Mouse (Mus musculus): ENCODE data around the gene Enpp3. TPM values are rescaled to one million over a fixed set of nuclear protein-coding genes. Genes with fewer than 3 reads are reported as not detected.
A peak's percentile ranks its signal among the peaks of the same experiment; 100 is the strongest.

Enpp3 gene
- polyA plus RNA-seq, 1 experiment from 2014 or later: 3.4 TPM

DNA sequence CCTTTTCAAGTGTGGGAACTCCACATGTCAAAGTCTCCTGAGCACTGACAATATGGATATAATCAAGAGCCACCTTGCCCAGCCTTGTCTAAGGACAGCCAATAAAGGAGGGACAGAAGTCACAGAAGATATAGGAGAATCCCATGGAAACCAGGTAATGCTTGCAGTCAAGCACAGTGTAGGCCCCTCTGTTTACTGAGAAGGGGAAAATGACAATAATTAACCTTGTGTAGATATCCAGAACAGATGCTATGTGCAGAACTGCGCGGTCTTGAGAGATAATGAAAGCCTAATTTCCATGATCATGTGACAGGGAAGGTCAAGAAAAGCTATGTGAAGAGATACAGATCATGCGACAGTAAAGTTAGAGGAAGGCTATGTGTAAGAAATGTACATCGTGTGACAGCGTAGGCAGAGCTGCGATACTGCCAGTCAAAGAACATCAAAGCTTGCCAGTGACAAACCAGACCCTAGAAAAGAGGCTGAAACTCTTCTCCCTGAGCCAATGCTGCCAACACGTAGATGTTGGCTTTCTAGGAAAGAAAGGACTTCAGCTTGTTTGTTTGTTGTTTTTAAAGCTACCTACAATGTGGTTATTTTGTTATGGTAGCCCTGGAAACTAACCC, 17.1 kb downstream of the Enpp3 start:
- no peaks in the 10 kb centered on the region for H3K4me1 ChIP-seq (ENCODE audit: control insufficient read depth, insufficient read depth, low read length)
- no peak overlapping the region for H3K27ac ChIP-seq (ENCODE audit: low read length)
- ATAC-seq: peak; percentile 72
- H3K27me3 ChIP-seq (ENCODE audit: control insufficient read depth, insufficient read depth, low read depth, low read length): no peaks in the 10 kb centered on the region; the same call in 1 of the 2 replicates
- H3K4me2 ChIP-seq (ENCODE audit: low read length): peak overlapping the region; percentile 32; the same call in 1 of the 2 replicates
- no peak overlapping the region for H3K9ac ChIP-seq (ENCODE audit: low read depth, low read length)
- no peaks in the 10 kb centered on the region for H3K9me3 ChIP-seq (replicated peaks; ENCODE audit: control insufficient read depth, low read length, poor library complexity, severe bottlenecking)
- WGBS: 78% methylated on average over 7 of the region's 7 CpGs
- H3K36me3 ChIP-seq (ENCODE audit: control insufficient read depth, insufficient read depth, low read length): no peaks in the 10 kb centered on the region
- H3K4me3 ChIP-seq (ENCODE audit: low read depth, low read length): no peak overlapping the region

DNA sequence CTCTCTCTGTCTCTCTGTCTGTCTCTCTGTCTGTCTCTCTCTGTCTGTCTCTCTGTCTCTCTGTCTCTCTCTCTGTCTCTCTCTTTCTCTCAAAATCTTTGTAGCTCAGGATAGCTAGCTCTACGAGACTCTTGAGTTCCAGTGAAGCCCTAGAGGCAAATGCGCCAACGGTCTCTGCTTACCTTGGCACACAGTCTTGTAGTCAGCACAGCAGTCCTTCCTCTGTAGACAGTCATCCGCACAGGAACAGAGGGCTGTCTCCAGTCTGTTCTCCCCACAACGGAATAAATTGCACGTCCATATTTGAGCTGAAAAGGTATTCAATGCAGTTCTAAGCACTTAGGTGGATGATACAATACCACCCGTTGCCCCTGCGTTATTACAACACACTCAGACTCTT, 18.0 kb downstream of the Enpp3 start:
- Histone ChIP-seq H3K9me3 (replicated peaks; ENCODE audit: control insufficient read depth, low read length, poor library complexity, severe bottlenecking) (no peaks in the 10 kb centered on the region), H3K9ac (ENCODE audit: low read depth, low read length) (no peak overlapping the region), H3K36me3 (ENCODE audit: control insufficient read depth, insufficient read depth, low read length) (no peaks in the 10 kb centered on the region), H3K4me3 (ENCODE audit: low read depth, low read length) (no peak overlapping the region), H3K4me1 (ENCODE audit: control insufficient read depth, insufficient read depth, low read length) (no peaks in the 10 kb centered on the region), H3K4me2 (ENCODE audit: low read length) (no peak overlapping the region), H3K27me3 (ENCODE audit: control insufficient read depth, insufficient read depth, low read depth, low read length) (no peaks in the 10 kb centered on the region; the same call in 1 of the 2 replicates), H3K27ac (ENCODE audit: low read length) (no peak overlapping the region)
- ATAC-seq: no peak
- WGBS: 79% methylated on average over 8 of the region's 8 CpGs

DNA sequence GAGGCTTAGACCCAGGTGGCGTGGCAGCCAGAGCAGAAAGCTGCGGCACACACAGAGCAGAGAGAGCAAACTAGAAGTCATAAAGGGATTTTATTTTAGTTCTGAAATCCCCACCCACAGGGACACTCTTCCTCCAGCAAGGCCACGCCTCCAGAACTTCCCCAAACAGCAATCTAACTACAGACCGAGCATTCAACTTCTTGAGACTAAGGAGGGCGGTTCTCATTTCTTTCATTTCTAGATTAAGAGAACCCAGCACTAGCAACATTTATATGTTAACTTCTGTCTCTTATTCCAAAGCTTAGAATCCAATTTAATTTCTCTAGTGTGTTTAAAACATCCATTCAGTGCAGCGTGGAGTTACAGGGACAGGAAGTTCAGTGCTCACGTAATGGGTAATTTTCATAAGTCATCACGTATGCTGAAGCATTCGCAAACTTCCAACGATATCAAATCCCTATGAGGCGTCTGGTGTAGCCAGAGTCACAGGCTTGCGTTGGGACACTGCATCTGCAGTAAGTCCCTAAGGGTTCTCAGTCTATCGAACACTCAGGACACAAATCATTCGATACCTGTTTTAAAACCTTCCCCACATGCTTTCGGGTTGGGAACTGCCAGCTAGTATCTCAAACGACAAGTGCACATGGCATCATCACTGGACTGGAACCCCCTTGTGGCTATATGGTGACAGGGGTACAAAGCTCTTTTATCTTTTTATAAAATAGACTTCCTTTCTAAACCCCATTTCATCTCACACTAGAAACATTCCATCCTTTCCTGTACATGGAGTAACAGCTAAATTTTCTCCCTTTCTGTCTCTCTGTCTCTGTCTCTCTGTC, 18.7 kb downstream of the Enpp3 start:
- 83% methylated on average over 16 of the region's 16 CpGs for WGBS
- no peak overlapping the region for H3K4me2 ChIP-seq (ENCODE audit: low read length)

DNA sequence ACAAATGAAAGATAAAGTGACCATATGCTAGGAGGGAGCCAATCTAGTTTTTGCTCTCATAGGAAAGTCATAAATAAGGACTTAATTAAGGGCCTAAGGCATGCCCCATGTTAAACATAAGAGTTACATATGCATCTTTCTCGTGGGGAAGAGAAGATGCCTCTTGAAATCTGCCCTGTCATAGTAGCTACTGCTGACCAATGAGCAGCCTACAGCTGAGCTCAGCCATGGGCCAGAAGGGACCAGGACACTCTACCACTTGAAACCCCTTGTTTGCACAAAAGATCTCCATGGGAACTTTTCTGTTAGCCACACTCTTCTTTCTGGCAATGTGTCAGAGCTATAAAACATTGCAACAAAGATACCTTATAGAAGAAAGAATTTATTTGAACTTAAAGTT, 19.4 kb downstream of the Enpp3 start:
- Histone ChIP-seq H3K9me3 (replicated peaks; ENCODE audit: control insufficient read depth, low read length, poor library complexity, severe bottlenecking) (no peaks in the 10 kb centered on the region), H3K4me3 (ENCODE audit: low read depth, low read length) (no peak overlapping the region), H3K27ac (ENCODE audit: low read length) (no peak overlapping the region), H3K9ac (ENCODE audit: low read depth, low read length) (no peak overlapping the region), H3K4me1 (ENCODE audit: control insufficient read depth, insufficient read depth, low read length) (no peaks in the 10 kb centered on the region), H3K27me3 (ENCODE audit: control insufficient read depth, insufficient read depth, low read depth, low read length) (no peaks in the 10 kb centered on the region; the same call in 1 of the 2 replicates), H3K36me3 (ENCODE audit: control insufficient read depth, insufficient read depth, low read length) (no peaks in the 10 kb centered on the region), H3K4me2 (ENCODE audit: low read length) (no peak overlapping the region)
- no peak for ATAC-seq
- 61% methylated on average over 1 of the region's 1 CpGs for WGBS

More for the DNA sequence above, 18.7 kb downstream of the Enpp3 start:
- no peaks in the 10 kb centered on the region; the same call in 1 of the 2 replicates for H3K27me3 ChIP-seq (ENCODE audit: control insufficient read depth, insufficient read depth, low read depth, low read length)
- H3K4me3 ChIP-seq (ENCODE audit: low read depth, low read length): no peak overlapping the region
- H3K27ac ChIP-seq (ENCODE audit: low read length): no peak overlapping the region
- ATAC-seq: no peak
- H3K9ac ChIP-seq (ENCODE audit: low read depth, low read length): no peak overlapping the region
- no peaks in the 10 kb centered on the region for H3K4me1 ChIP-seq (ENCODE audit: control insufficient read depth, insufficient read depth, low read length)
- no peaks in the 10 kb centered on the region for H3K9me3 ChIP-seq (replicated peaks; ENCODE audit: control insufficient read depth, low read length, poor library complexity, severe bottlenecking)
- no peaks in the 10 kb centered on the region for H3K36me3 ChIP-seq (ENCODE audit: control insufficient read depth, insufficient read depth, low read length)

DNA sequence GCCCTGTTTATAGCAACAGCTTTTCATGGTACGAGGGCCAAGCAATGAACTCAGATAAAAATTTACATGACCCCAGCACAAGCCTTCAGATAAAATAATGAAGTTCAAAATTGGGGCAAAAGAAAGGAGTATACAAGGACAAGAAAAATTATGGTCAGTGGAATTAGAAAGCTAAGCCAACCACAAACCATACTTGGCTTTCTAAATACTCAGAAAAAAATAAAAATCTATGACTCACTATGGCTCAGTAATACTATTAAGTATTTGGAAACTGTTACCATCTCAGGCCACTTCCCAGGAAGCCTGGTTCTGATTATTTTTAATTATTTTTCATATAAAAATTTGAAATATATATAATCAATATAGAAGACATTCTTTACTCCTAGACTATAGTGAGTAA, 19.8 kb downstream of the Enpp3 start:
- no peaks in the 10 kb centered on the region for H3K36me3 ChIP-seq (ENCODE audit: control insufficient read depth, insufficient read depth, low read length)

DNA sequence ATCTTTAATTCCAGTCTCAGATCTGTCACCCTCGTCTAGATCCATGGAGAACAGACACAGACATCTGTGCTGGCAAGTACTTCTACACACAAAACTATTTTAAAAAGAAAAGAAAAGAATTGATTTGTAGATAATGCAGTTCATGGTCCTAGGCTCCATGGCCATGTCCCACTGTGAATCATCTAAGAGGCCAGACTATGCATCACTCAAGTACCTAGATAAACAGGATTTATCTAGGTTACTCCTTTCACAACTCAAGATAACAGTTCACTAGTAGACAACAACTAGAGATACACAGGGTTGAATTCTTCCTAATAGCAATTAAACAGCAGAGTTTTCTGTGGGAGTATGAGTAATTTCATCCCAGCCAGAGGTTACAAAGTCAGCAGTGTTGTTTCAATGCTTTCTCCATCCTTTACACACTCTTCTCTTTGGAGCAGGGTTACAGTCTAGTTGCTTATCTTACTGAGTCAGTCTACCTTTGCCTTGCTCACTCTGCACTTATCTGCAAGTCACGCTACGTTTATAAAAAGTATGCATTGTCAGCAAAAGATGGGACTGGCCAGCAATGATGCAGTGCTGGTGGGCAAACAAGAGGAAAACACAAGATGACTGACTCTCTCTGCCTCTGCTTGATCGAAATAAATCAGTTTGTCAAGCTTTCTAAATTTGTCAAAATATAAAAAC, 20.5 kb downstream of the Enpp3 start:
- no peaks in the 10 kb centered on the region for H3K36me3 ChIP-seq (ENCODE audit: control insufficient read depth, insufficient read depth, low read length)
- no peaks in the 10 kb centered on the region; the same call in 1 of the 2 replicates for H3K27me3 ChIP-seq (ENCODE audit: control insufficient read depth, insufficient read depth, low read depth, low read length)
- H3K4me3 ChIP-seq (ENCODE audit: low read depth, low read length): no peak overlapping the region
- no peak for ATAC-seq
- H3K27ac ChIP-seq (ENCODE audit: low read length): no peak overlapping the region
- H3K9ac ChIP-seq (ENCODE audit: low read depth, low read length): no peak overlapping the region
- H3K4me1 ChIP-seq (ENCODE audit: control insufficient read depth, insufficient read depth, low read length): no peaks in the 10 kb centered on the region
- WGBS: 86% methylated on average over 4 of the region's 4 CpGs
- H3K9me3 ChIP-seq (replicated peaks; ENCODE audit: control insufficient read depth, low read length, poor library complexity, severe bottlenecking): no peaks in the 10 kb centered on the region
- no peak overlapping the region for H3K4me2 ChIP-seq (ENCODE audit: low read length)

More for the DNA sequence above, 19.8 kb downstream of the Enpp3 start:
- Histone ChIP-seq H3K9ac (ENCODE audit: low read depth, low read length) (no peak overlapping the region), H3K4me2 (ENCODE audit: low read length) (no peak overlapping the region), H3K27me3 (ENCODE audit: control insufficient read depth, insufficient read depth, low read depth, low read length) (no peaks in the 10 kb centered on the region; the same call in 1 of the 2 replicates), H3K27ac (ENCODE audit: low read length) (no peak overlapping the region), H3K4me1 (ENCODE audit: control insufficient read depth, insufficient read depth, low read length) (no peaks in the 10 kb centered on the region), H3K4me3 (ENCODE audit: low read depth, low read length) (no peak overlapping the region), H3K9me3 (replicated peaks; ENCODE audit: control insufficient read depth, low read length, poor library complexity, severe bottlenecking) (no peaks in the 10 kb centered on the region)
- 86% methylated on average over 1 of the region's 1 CpGs for WGBS
- no peak for ATAC-seq

DNA sequence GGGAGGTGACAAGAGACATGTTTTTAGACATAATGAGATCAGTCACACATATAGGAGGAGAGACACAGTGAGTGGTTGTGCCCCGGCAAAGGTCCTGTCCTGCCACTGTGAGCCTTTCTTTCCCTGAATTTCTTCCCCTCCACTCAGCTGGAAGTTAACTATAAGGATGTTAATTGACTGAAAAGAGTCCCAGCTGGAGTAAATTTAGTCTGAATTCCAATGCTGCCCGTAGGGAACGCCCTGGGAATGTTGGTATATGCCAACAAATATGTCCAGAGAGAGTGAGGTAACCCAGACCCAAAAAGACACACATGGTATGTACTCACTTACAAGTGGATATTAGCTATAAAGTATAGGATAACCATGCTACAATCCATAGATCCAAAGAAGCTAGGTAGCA, 23.1 kb downstream of the Enpp3 start:
- 62% methylated on average over 3 of the region's 3 CpGs for WGBS
- H3K4me3 ChIP-seq (ENCODE audit: low read depth, low read length): no peak overlapping the region
- no peak overlapping the region for H3K9ac ChIP-seq (ENCODE audit: low read depth, low read length)
- no peaks in the 10 kb centered on the region; the same call in 1 of the 2 replicates for H3K27me3 ChIP-seq (ENCODE audit: control insufficient read depth, insufficient read depth, low read depth, low read length)
- no peak overlapping the region for H3K4me2 ChIP-seq (ENCODE audit: low read length)
- H3K27ac ChIP-seq (ENCODE audit: low read length): no peak overlapping the region
- H3K4me1 ChIP-seq (ENCODE audit: control insufficient read depth, insufficient read depth, low read length): no peaks in the 10 kb centered on the region
- no peaks in the 10 kb centered on the region for H3K9me3 ChIP-seq (replicated peaks; ENCODE audit: control insufficient read depth, low read length, poor library complexity, severe bottlenecking)
- ATAC-seq: no peak
- H3K36me3 ChIP-seq (ENCODE audit: control insufficient read depth, insufficient read depth, low read length): no peaks in the 10 kb centered on the region

DNA sequence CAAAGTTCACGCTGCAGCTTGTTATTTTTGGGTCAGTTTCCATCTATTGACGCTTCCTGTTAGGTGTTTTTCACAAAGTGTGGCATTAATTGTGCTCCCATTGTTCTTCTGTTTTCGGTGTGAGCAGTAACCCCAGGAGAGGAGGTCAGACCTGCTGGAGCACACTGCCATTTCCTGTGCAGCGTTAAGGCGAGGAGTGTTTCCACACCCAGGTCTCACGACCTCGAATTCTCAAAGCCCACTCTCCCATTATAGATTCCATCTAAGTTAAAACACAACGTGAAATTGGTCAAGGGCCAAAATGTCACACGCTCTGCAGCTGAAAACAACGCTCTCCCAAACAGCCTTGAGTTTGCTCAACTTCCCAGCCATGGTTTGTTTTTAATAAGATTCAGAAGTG, 32.0 kb downstream of the Enpp3 start:
- ATAC-seq: no peak
- WGBS: 77% methylated on average over 10 of the region's 10 CpGs
- Histone ChIP-seq H3K4me3 (ENCODE audit: low read depth, low read length) (no peak overlapping the region), H3K9ac (ENCODE audit: low read depth, low read length) (no peak overlapping the region), H3K27ac (ENCODE audit: low read length) (no peak overlapping the region), H3K36me3 (ENCODE audit: control insufficient read depth, insufficient read depth, low read length) (no peaks in the 10 kb centered on the region), H3K27me3 (ENCODE audit: control insufficient read depth, insufficient read depth, low read depth, low read length) (no peaks in the 10 kb centered on the region), H3K4me2 (ENCODE audit: low read length) (no peak overlapping the region), H3K9me3 (replicated peaks; ENCODE audit: control insufficient read depth, low read length, poor library complexity, severe bottlenecking) (no peaks in the 10 kb centered on the region), H3K4me1 (ENCODE audit: control insufficient read depth, insufficient read depth, low read length) (no peaks in the 10 kb centered on the region)

DNA sequence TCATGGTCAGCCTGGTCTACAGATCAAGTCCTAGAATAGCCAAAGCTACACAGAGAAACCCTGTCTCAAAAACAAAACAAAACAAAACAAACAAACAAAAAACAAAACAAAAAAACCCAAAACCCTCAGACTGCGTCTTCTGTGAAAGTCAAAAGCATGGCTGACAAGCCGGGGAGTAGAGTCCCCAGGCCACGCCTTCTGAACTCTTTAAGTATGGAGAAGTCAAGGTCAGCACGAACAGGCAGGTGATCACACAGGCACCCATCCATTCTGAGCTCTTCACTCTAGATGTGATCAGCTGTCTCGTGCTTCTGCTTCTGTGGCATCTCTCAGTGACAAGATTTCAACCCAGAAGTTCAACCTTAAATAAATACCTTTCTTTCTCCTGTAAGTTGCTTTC, 35.9 kb downstream of the Enpp3 start:
- H3K4me1 ChIP-seq (ENCODE audit: control insufficient read depth, insufficient read depth, low read length): no peaks in the 10 kb centered on the region
- H3K9me3 ChIP-seq (replicated peaks; ENCODE audit: control insufficient read depth, low read length, poor library complexity, severe bottlenecking): no peaks in the 10 kb centered on the region
- WGBS: 92% methylated on average over 5 of the region's 5 CpGs

More for the DNA sequence above, 35.9 kb downstream of the Enpp3 start:
- Histone ChIP-seq H3K4me2 (ENCODE audit: low read length) (no peak overlapping the region), H3K4me3 (ENCODE audit: low read depth, low read length) (no peak overlapping the region), H3K36me3 (ENCODE audit: control insufficient read depth, insufficient read depth, low read length) (no peaks in the 10 kb centered on the region), H3K27me3 (ENCODE audit: control insufficient read depth, insufficient read depth, low read depth, low read length) (no peaks in the 10 kb centered on the region), H3K27ac (ENCODE audit: low read length) (no peak overlapping the region), H3K9ac (ENCODE audit: low read depth, low read length) (no peak overlapping the region)
- ATAC-seq: no peak
